Mouse (Mus musculus): ENCODE measurements at regions not wholly inside any gene's neighbourhood (a gene's known extent, or its start where the extent isn't known, plus 50 kb on each side); places are given as distances from the start of the nearest gene placed in this dataset.
"Not testable (repeated sequence)": the region's sequence is repeated elsewhere in the genome, so short reads cannot be mapped to it uniquely, and the experiment has no call there.

DNA sequence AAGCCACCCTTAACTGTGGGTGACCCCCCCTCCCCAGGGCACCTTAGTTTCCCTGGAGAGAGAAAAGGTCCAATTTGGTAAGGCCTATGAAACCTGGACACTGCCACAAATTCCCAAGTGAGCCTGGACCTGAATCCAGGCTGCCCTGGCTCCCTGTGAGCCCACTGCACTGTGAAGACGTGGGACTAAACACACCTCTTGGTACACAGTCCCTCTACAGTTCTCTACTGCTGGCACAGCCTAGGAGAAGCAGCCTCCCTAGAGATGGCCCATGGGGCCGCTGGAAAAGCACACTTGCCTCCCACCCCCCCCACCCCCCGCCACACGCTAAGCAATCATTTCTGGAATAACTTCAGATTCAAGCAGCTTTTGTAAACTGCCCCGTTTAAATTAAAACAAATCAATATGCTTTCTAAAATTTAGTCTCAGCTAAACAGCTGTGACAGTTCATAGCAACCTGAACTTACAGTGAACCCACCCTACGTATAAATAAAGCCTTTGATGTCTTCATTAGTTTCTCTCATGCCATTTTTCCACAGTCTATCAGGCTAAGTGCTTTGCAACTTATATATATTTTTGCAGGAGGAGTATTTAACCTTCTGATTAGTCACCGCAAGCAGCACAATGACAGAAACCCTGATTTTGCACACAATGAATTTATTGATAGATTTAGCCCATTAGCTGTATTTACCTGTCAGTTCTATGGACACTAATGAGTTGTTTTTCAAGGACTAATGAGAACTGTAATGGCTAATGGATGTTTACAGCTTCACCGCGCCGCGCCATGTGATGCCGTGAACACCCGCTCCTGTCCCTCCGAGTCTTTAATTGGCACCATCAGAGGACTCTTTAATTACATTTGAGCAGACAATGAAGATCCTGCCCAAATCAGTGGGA lies 215.3 kb downstream of the 3100002H09Rik start:
- DNase-seq (ENCODE audit: low spot score), result no peak

DNA sequence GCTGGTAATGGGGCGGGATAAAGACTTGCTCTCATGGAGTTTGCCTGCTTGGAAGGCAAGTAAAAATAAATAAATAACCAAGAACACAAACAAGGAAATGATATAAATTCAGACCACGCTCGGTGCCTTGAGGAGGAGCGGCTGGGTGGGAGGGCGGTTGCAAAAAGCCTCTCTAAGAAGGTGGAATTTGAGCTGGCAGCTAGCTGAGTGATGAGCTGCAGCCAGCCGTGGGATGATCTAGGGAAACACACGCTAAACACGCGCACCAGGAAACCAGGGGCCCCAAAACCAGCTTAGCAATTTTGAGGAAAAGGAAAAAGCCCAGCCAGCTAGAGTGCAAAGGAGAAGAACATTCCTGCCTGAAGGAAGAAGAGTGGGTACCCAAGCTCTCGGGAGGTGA lies 217.0 kb downstream of the 3100002H09Rik start:
- no peak for DNase-seq (ENCODE audit: low spot score)

- DNase-seq (ENCODE audit: low spot score), result no peak
Observed at GRCm38 (mm10) chr4:124389067-124389466, 221.5 kb downstream of the 3100002H09Rik start.

DNA sequence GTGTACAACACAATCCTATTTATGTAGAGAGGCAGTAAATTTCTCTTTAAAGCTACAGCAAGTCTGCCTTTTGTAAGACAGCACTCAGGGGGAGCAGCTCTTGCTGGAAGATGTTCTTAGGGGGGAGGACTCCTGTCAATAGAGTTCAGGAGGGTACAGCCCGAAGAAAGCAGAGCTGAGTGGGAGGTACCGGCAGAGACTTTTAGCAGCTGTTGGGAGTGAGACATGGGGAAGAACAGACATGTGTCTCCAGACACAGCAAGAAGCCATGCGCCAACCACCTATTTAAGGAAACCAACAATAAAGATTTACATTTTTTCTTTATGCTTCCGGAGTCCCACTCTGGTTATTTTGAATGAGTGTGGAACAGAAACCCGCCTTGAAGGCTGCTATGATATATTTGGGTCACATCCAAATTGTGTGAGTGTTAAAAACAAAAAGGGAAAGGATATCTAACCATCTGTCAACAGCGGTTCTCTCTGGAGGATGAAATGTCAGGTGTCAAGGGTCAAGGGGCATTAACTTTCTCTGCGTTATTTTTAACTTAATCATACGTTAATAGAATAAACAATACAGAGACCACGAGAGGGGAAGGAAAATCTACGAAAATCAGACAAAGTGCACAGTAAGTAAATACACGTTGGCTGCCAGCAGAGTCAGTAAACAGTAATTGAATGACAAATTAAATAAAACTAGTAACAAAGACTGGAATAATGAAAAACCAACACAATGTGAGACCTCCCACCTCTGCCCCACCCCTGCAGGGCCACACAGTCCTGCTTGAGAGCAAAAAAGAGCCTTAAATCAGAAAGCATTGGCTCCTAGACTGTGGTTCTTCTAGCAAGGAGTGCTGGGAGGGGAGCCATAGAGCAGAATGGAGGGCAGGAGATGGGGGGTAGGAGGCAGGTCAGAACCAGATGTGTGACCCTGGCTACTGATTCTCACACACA lies 225.2 kb downstream of the 3100002H09Rik start:
- DNase-seq (ENCODE audit: low spot score), result no peak

- DNase-seq (ENCODE audit: low spot score), result no peak
Observed at GRCm38 (mm10) chr4:124376504-124376903, 234.1 kb downstream of the 3100002H09Rik start.

DNA sequence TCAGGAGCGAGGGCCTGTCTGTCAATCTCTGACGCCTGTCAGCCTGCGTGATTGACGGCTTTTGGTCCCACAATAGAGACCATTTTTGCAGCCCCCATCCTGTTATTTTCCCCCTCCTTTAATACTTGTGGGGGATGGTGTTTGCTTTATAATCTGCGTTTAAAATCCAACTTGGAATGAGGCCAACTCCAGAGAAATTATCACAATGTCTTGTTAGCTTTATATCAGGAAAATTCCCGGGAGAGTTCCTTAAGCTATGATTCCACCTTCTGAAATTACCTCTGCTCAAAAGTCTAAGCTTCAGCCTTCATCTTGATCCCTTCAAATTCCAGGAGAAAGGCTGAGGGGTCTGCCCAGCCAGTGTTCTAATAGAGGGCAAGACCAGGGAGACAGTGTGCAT lies 235.0 kb downstream of the 3100002H09Rik start:
- no peak for DNase-seq (ENCODE audit: low spot score)

DNA sequence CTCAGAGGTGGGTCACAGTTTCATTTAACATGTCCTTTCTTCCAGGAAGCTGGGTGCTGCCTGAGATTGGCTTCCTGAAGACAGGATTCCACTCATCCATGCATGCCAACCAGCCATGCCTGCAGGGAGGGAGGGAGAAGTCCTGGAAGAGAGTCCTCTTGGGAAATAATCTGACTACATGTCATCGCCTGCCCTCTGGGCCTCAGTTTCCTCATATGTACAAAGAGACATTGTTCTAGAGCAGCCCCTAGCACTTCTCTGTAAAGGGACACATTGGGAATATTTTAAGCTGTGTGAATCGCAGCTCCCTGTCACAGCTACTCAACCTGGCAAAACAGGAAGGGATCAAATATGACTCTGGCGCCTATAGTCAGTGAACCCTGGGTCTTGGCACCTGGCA lies 241.8 kb downstream of the 3100002H09Rik start:
- DNase-seq (ENCODE audit: low spot score), result no peak

- no peak for DNase-seq (ENCODE audit: low spot score)
Observed at GRCm38 (mm10) chr4:124368085-124368484, 242.5 kb downstream of the 3100002H09Rik start.

GRCm38 (mm10) chr4:124360578-124360908 lies 250.1 kb downstream of the 3100002H09Rik start:
- DNase-seq (ENCODE audit: low spot score), result no peak

GRCm38 (mm10) chr4:124359707-124360577 lies 250.7 kb downstream of the 3100002H09Rik start:
- DNase-seq (ENCODE audit: low spot score), result no peak

DNA sequence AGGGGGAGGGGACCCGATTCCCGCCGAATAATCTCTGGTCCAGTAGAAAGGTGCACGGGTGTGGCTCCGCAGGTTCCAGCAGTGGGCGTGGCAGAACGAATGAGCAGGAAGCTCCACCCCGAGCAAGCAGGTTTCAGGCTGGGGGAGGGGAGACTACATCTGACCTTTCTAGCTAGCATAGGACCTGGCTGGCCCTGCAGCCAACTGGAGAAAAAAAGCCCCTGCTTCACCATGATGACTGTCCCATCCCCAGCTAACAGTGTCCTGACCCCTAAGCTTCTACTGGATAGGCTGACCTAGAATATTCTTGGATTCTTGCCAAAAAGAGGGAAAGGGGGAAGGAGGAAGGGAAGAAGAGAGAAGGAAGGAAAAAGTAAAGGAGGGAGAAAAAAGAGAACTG lies 252.1 kb downstream of the 3100002H09Rik start:
- DNase-seq (ENCODE audit: low spot score), result not testable (repeated sequence)

DNA sequence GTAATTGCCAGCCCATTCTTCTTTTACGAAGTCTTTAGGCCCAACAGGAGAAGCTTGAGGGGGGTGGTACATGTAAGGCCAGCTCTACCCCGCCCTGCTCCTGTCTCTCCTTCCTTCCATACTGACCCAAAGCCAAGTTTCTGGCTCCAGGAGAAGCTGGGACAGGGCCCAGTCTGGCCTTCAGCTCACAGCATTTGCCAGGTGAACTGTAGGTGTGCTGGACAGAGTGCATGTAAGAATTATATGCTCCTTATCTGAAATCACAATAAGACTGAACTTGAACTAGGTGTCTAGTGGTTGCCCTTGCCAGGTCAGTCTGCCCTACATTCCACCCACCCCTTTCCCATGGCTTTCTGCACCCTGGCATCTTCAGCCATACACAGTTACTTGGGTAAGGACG lies 260.2 kb downstream of the 3100002H09Rik start:
- DNase-seq (ENCODE audit: low spot score), result no peak

DNA sequence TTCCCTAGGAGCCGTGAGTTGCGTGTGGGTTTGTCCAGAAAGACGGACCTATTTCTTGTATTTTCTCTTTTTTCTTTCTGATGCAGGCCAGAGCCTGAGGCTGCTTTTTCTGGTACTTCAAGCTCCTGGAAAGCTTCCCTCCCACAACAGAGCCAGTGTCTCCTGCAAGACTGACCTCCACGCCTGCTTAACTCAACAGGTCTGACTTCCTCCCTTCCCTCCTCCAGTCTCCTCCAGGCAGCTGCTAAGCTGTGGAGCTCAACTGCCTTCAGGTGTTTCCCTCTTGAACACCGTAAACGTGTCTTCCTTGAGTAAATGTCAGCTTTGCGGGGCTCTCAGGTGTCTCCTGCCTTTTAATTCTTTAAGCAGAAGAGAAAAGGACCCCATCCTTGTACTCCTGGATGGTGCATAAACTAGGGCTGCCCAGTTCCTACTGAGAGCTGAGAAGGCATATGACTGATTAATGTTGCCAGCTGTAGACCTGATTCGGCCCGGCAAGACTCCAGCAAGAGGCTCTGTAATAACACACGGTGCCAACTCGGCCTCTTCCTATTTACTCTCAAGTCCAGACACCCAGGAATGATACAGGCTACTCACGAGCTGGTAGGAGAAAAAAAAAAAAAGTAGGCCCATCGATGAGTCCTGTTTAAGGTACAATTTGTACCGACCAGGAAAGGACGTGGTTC lies 260.9 kb downstream of the 3100002H09Rik start:
- DNase-seq (ENCODE audit: low spot score), result no peak

DNA sequence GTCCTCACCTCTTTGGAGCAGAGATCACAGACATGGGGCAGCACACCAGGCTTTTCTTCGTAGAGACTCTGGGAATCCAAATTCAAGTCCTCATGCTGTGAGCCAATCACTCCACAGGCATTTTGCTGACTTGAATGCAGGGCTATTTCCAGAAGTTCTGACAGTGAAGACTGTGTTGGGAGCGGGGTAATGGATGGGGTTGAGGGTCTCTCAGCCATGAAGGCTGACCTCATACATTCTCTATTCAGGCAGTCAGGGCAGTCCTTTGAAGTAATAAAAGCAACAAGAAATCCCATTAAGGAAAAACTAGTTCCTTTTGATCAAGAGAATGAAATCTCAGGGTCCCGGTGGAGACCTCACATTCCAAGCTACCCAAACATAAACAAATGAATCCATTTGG lies 261.5 kb downstream of the 3100002H09Rik start:
- DNase-seq (ENCODE audit: low spot score), result no peak

- DNase-seq (ENCODE audit: low spot score), result no peak
Observed at GRCm38 (mm10) chr4:124340073-124340472, 270.5 kb downstream of the 3100002H09Rik start.

GRCm38 (mm10) chr4:124335726-124336125 lies 274.9 kb downstream of the 3100002H09Rik start:
- no peak for DNase-seq (ENCODE audit: low spot score)

GRCm38 (mm10) chr4:124332974-124333373 lies 277.6 kb downstream of the 3100002H09Rik start:
- DNase-seq (ENCODE audit: low spot score), result no peak

GRCm38 (mm10) chr4:124332416-124332815 lies 278.2 kb downstream of the 3100002H09Rik start:
- no peak for DNase-seq (ENCODE audit: low spot score)

- DNase-seq (ENCODE audit: low spot score), result no peak
Observed at GRCm38 (mm10) chr4:124329107-124329771, 281.4 kb downstream of the 3100002H09Rik start.

DNA sequence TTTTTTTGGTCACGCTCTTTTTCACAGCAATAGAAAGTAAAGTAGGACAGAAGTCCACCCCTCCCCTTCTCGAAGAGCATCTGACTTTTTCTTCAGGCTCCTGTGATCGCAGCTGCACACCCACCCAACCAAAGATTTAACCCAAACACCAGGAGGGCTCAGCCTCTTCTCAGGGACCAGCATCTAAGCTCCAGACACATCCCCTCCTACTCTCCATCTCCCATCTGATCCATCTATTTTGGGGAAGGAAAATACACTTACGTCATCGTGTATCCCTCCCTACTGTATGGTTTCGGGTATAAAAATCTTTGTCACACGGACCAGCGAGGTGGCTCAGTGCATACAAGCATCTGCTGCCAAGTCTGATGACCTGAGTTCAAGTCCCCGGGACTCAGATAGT lies 284.3 kb downstream of the 3100002H09Rik start:
- DNase-seq (ENCODE audit: low spot score), result no peak

DNA sequence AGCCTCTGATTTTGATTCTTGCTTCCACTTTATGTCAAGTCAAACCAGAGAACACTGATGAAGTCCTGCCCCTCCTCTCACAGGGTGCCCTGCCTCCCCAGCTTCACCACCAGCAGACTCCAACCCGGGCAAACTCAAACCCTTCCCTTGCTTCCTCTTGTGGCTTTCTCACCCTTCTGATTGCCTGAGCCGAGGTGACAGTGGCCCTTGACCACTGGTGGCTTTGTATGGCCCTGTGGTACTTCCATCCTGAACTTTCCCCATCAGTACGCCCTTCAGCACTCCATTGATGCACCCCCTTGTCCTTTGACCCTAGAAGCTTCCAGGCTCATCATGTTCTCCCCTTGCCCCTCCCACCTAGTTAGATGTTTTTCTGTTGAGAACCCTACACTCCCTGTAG lies 287.0 kb downstream of the 3100002H09Rik start:
- no peak for DNase-seq (ENCODE audit: low spot score)

Measured in ovary, adult 18-20 months (tissue).